Mouse (Mus musculus) MEL (cell line): ENCODE data around the gene Arpc5. TPM values are rescaled to one million over a fixed set of nuclear protein-coding genes. Genes with fewer than 3 reads are reported as not detected.

ENCODE experiments used
- DNase-seq: peaks from one replicate; pipeline ENCODE4 v3.0.0; 2011; ENCODE audit warnings: low read depth, low spot score
- H3K27ac ChIP-seq: 2 replicates; pipeline ENCODE4 v1.5.1; 2012; ENCODE audit warnings: low read depth, mild to moderate bottlenecking, control low read depth, low read length, moderate library complexity; ENCODE audit not compliant: control insufficient read depth
- H3K27me3 ChIP-seq, 2 experiments: fragments of 150-350 bp in 1 of 2; sonication (generic) in 1 of 2; 2 replicates each; pipeline ENCODE4 v1.6.1; 2012; ENCODE audit warnings: low read length in 2 of 2, mild to moderate bottlenecking in 2 of 2, improper control_type of control experiment in 1 of 2, moderate library complexity in 1 of 2; ENCODE audit not compliant: insufficient read depth in 2 of 2, control insufficient read depth in 1 of 2
- H3K36me3 ChIP-seq, 2 experiments: 2 replicates each; pipeline ENCODE4 v1.6.1; 2012 to 2014; ENCODE audit warnings: low read length in 2 of 2, improper control_type of control experiment in 1 of 2, inconsistent platforms in 1 of 2, mild to moderate bottlenecking in 1 of 2; ENCODE audit not compliant: insufficient read depth in 2 of 2, control insufficient read depth in 1 of 2
- H3K4me1 ChIP-seq, 2 experiments: fragments of 150-350 bp in 1 of 2; sonication (generic) in 1 of 2; 2 replicates each; pipeline ENCODE4 v1.6.1; 2012; ENCODE audit warnings: low read length in 2 of 2, improper control_type of control experiment in 1 of 2, mild to moderate bottlenecking in 1 of 2; ENCODE audit not compliant: insufficient read depth in 2 of 2, control insufficient read depth in 1 of 2
- H3K4me3 ChIP-seq, 2 experiments: fragments of 150-350 bp in 1 of 2; sonication (generic) in 1 of 2; 2 replicates each; pipeline ENCODE4 v1.5.1; 2012; ENCODE audit warnings: low read depth in 2 of 2, low read length in 2 of 2, mild to moderate bottlenecking in 2 of 2, moderate library complexity in 2 of 2, control low read depth in 1 of 2, improper control_type of control experiment in 1 of 2; ENCODE audit not compliant: control insufficient read depth in 1 of 2, insufficient read depth in 1 of 2
- H3K79me2 ChIP-seq: 2 replicates; pipeline ENCODE4 v1.6.1; 2012; ENCODE audit warnings: mild to moderate bottlenecking, low read length, moderate library complexity; ENCODE audit not compliant: control insufficient read depth, poor library complexity, insufficient read depth
- H3K9ac ChIP-seq: 2 replicates; pipeline ENCODE4 v1.6.1; 2012; ENCODE audit warnings: low read depth, mild to moderate bottlenecking, control low read depth, low read length, moderate library complexity; ENCODE audit not compliant: control insufficient read depth, poor library complexity, severe bottlenecking
- H3K9me3 ChIP-seq: fragments of 150-350 bp; sonication (generic); replicated peaks from 2 replicates; pipeline ENCODE4 v1.6.1; 2012; ENCODE audit warnings: mild to moderate bottlenecking, low read length, improper control_type of control experiment, moderate library complexity; ENCODE audit not compliant: insufficient read depth
- BHLHE40 ChIP-seq: IDR thresholded peaks from 2 replicates; pipeline ENCODE4 v1.6.1; 2012; ENCODE audit warnings: low read depth, mild to moderate bottlenecking, inconsistent platforms, low read length, improper control_type of control experiment, borderline replicate concordance
- CHD1 ChIP-seq: IDR thresholded peaks from 2 replicates; pipeline ENCODE4 v1.6.1; 2012; ENCODE audit warnings: low read depth, mild to moderate bottlenecking, inconsistent platforms, low read length, improper control_type of control experiment
- CTCF ChIP-seq, 3 experiments: IDR thresholded peaks in 2 of 3; conservative IDR thresholded peaks in 1 of 3; 2 replicates each; pipeline ENCODE4 v1.5.1; 2011 to 2012; ENCODE audit warnings: low read length in 3 of 3, low read depth in 2 of 3, mild to moderate bottlenecking in 2 of 3, improper control_type of control experiment in 1 of 3, inconsistent platforms in 1 of 3, mixed read lengths in 1 of 3, moderate library complexity in 1 of 3; ENCODE audit not compliant: control insufficient read depth in 1 of 3, insufficient read depth in 1 of 3, poor library complexity in 1 of 3, severe bottlenecking in 1 of 3
- E2F4 ChIP-seq: IDR thresholded peaks from 2 replicates; pipeline ENCODE4 v1.6.1; 2011; ENCODE audit warnings: low read depth, low read length, improper control_type of control experiment, borderline replicate concordance
- ELF1 ChIP-seq: IDR thresholded peaks from 2 replicates; pipeline ENCODE4 v1.6.1; 2014; ENCODE audit warnings: low read depth, mild to moderate bottlenecking, inconsistent platforms, low read length, improper control_type of control experiment, moderate library complexity
- EP300 ChIP-seq, 2 experiments: IDR thresholded peaks; 2 replicates each; pipeline ENCODE4 v1.6.1; 2011; ENCODE audit warnings: improper control_type of control experiment in 2 of 2, low read length in 2 of 2, low read depth in 1 of 2, mild to moderate bottlenecking in 1 of 2
- GABPA ChIP-seq: IDR thresholded peaks from 2 replicates; pipeline ENCODE4 v1.6.1; 2012; ENCODE audit warnings: low read depth, mild to moderate bottlenecking, inconsistent platforms, low read length, improper control_type of control experiment, moderate library complexity
- GATA1 ChIP-seq: IDR thresholded peaks from 2 replicates; pipeline ENCODE4 v1.6.1; 2011; ENCODE audit warnings: low read depth, low read length, improper control_type of control experiment
- HCFC1 ChIP-seq: IDR thresholded peaks from 2 replicates; pipeline ENCODE4 v1.6.1; 2012; ENCODE audit warnings: low read depth, mild to moderate bottlenecking, inconsistent platforms, low read length, improper control_type of control experiment, moderate library complexity
- JUND ChIP-seq: IDR thresholded peaks from 2 replicates; pipeline ENCODE4 v1.6.1; 2011; ENCODE audit warnings: low read depth, mild to moderate bottlenecking, improper control_type of control experiment, low read length
- KAT2A ChIP-seq: conservative IDR thresholded peaks from 2 replicates; pipeline ENCODE4 v1.6.1; 2012; ENCODE audit warnings: low read depth, low read length, improper control_type of control experiment, inconsistent platforms
- MAFK ChIP-seq: IDR thresholded peaks from 2 replicates; pipeline ENCODE4 v1.6.1; 2011; ENCODE audit warnings: low read depth, mild to moderate bottlenecking, low read length, improper control_type of control experiment, borderline replicate concordance
- MAZ ChIP-seq: IDR thresholded peaks from 2 replicates; pipeline ENCODE4 v1.6.1; 2012; ENCODE audit warnings: low read depth, mild to moderate bottlenecking, inconsistent platforms, low read length, improper control_type of control experiment
- MEF2A ChIP-seq: IDR thresholded peaks from 2 replicates; pipeline ENCODE4 v1.6.1; 2014; ENCODE audit warnings: low read depth, mild to moderate bottlenecking, inconsistent platforms, low read length, improper control_type of control experiment; ENCODE audit not compliant: poor library complexity, insufficient replicate concordance, severe bottlenecking; ENCODE audit errors: extremely low read depth
- MXI1 ChIP-seq: IDR thresholded peaks from 2 replicates; pipeline ENCODE4 v1.6.1; 2011; ENCODE audit warnings: mild to moderate bottlenecking, low read depth, low read length, improper control_type of control experiment
- MYB ChIP-seq: IDR thresholded peaks from 2 replicates; pipeline ENCODE4 v1.6.1; 2011; ENCODE audit warnings: mild to moderate bottlenecking, low read depth, low read length, improper control_type of control experiment
- MYC ChIP-seq: IDR thresholded peaks from 2 replicates; pipeline ENCODE4 v1.6.1; 2011; ENCODE audit warnings: low read depth, mild to moderate bottlenecking, low read length, improper control_type of control experiment, moderate library complexity
- POLR2AphosphoS2 ChIP-seq: IDR thresholded peaks from 2 replicates; pipeline ENCODE4 v1.6.1; 2011; ENCODE audit warnings: low read length, improper control_type of control experiment
- RAD21 ChIP-seq: IDR thresholded peaks from 2 replicates; pipeline ENCODE4 v1.6.1; 2011; ENCODE audit warnings: mild to moderate bottlenecking, low read depth, low read length, improper control_type of control experiment
- RCOR1 ChIP-seq: IDR thresholded peaks from 2 replicates; pipeline ENCODE4 v1.6.1; 2012; ENCODE audit warnings: low read depth, mild to moderate bottlenecking, inconsistent platforms, low read length, improper control_type of control experiment
- SIN3A ChIP-seq: IDR thresholded peaks from 2 replicates; pipeline ENCODE4 v1.6.1; 2012; ENCODE audit warnings: low read length, improper control_type of control experiment, inconsistent platforms
- SMC3 ChIP-seq: IDR thresholded peaks from 2 replicates; pipeline ENCODE4 v1.6.1; 2011; ENCODE audit warnings: low read depth, low read length, improper control_type of control experiment
- TAL1 ChIP-seq: IDR thresholded peaks from 2 replicates; pipeline ENCODE4 v1.6.1; 2012; ENCODE audit warnings: mild to moderate bottlenecking, inconsistent platforms, low read length, moderate library complexity, mixed read lengths
- TBP ChIP-seq: IDR thresholded peaks from 2 replicates; pipeline ENCODE4 v1.8.0; 2011; ENCODE audit warnings: low read depth, low read length, improper control_type of control experiment
- TCF12 ChIP-seq: IDR thresholded peaks from 2 replicates; pipeline ENCODE4 v1.6.1; 2014; ENCODE audit warnings: low read depth, mild to moderate bottlenecking, inconsistent platforms, low read length, improper control_type of control experiment, moderate library complexity
- UBTF ChIP-seq: IDR thresholded peaks from 2 replicates; pipeline ENCODE4 v1.6.1; 2012; ENCODE audit warnings: low read depth, mild to moderate bottlenecking, inconsistent platforms, low read length, improper control_type of control experiment, moderate library complexity, borderline replicate concordance; ENCODE audit not compliant: insufficient read depth
- USF1 ChIP-seq: IDR thresholded peaks from 2 replicates; pipeline ENCODE4 v1.6.1; 2014; ENCODE audit warnings: low read depth, mild to moderate bottlenecking, inconsistent platforms, low read length, improper control_type of control experiment, moderate library complexity
- USF2 ChIP-seq, 2 experiments: IDR thresholded peaks; 2 replicates each; pipeline ENCODE4 v1.6.1; 2011 to 2012; ENCODE audit warnings: improper control_type of control experiment in 2 of 2, low read length in 2 of 2, borderline replicate concordance in 1 of 2, inconsistent platforms in 1 of 2, low read depth in 1 of 2, mild to moderate bottlenecking in 1 of 2; ENCODE audit not compliant: insufficient read depth in 1 of 2
- ZC3H11A ChIP-seq: IDR thresholded peaks from 2 replicates; pipeline ENCODE4 v1.6.1; 2012; ENCODE audit warnings: low read depth, mild to moderate bottlenecking, inconsistent platforms, low read length, improper control_type of control experiment
- ZKSCAN1 ChIP-seq: IDR thresholded peaks from 2 replicates; pipeline ENCODE4 v1.6.1; 2012; ENCODE audit warnings: low read depth, mild to moderate bottlenecking, inconsistent platforms, low read length, improper control_type of control experiment, moderate library complexity
- ZMIZ1 ChIP-seq: IDR thresholded peaks from 2 replicates; pipeline ENCODE4 v1.6.1; 2012; ENCODE audit warnings: low read depth, mild to moderate bottlenecking, inconsistent platforms, low read length, improper control_type of control experiment, moderate library complexity
- ZNF384 ChIP-seq: IDR thresholded peaks from 2 replicates; pipeline ENCODE4 v1.6.1; 2012; ENCODE audit warnings: low read depth, mild to moderate bottlenecking, inconsistent platforms, low read length, improper control_type of control experiment
- polyA plus RNA-seq, 2 experiments: library from polyadenylated mRNA; stranded (reverse) in 1 of 2; unstranded in 1 of 2; fragments of >175 nt in 1 of 2; fragments of >200 nt in 1 of 2; gene quantifications; 2 replicates each; pipeline versions ENCODE4 v1.2.1 to v1.2.4; 2012; ENCODE audit warnings: low replicate concordance in 2 of 2, low read depth in 1 of 2; ENCODE audit not compliant: insufficient read length in 2 of 2, insufficient read depth in 1 of 2, missing spikeins in 1 of 2
- total RNA-seq: library from RNA; depleted of rRNA; stranded (reverse); fragments of 300-350 nt; gene quantifications from 2 replicates; pipeline ENCODE4 v1.2.3, GENCODE M21; 2012

Arpc5 gene
- total and polyA plus RNA-seq, 3 experiments = 119 to 145 TPM; not detected in 1

DNA sequence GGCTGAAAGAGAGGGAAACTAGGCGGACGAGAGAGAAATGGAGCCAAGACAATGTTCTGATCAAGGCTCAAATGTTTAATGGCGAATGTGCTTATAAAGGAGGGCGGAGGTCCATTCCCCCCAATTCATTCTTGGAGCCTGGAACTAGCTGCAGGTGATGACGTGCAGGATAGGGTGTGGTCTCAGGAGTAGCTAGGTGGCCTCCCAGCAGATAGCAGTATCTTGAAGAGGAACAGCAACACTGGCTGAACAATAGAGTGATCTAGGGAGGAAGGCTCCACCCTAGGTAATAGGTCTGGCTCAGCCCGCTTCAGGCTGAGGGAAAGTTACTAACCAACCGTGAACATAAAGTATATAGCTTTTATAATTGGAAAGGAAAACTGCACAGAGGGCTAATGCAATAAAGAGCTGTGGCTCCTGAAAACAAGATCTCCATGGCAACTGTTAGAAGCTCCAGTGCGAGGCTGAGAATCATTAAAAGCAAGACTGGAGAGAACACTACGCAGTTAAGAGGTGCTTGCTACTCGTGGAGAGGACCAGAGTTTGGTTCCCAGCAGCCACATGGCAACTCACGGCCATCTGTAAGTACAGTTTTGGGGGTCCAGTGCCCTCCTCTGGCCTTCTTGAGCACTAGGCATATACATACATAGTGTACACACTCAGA is 44.7 kb upstream of the Arpc5 start (continued):
- TF ChIP-seq HCFC1 = no peak
- TF ChIP-seq POLR2AphosphoS2 = no peak
- TF ChIP-seq E2F4 = no peak
- no peak for TF ChIP-seq GATA1
- TF ChIP-seq ZMIZ1 = no peak
- no peak for TF ChIP-seq USF1

- Histone ChIP-seq H3K4me3 (no peak overlapping the region), H3K4me1 (peaks cover 6 to 19% of the 10 kb centered on the region in 2 experiments; a peak in 3 of 4 replicates), H3K36me3 (peaks cover 0 to 9% of the 10 kb centered on the region in 2 experiments; a peak in 2 of 4 replicates), H3K9me3 (no peaks in the 10 kb centered on the region), H3K27ac (no peak overlapping the region), H3K9ac (no peak overlapping the region), H3K79me2 (no peaks in the 10 kb centered on the region), H3K27me3 (peaks cover 0 to 2% of the 10 kb centered on the region in 2 experiments)
- DNase-seq = peak; percentile 61
- TF ChIP-seq SIN3A (no peak), CTCF (IDR thresholded peaks at IDR 0.05 in 2 of 3, conservative IDR thresholded peaks at IDR 0.05 in 1 of 3; ENCODE audit: control insufficient read depth in 1 of 3, insufficient read depth in 1 of 3, low read depth in 2 of 3, low read length in 3 of 3, poor library complexity in 1 of 3, severe bottlenecking in 1 of 3) (peak in 2 of 3 experiments; percentile 56 to 71; a peak in 4 of 6 replicates), MEF2A (no peak), MAFK (no peak), MXI1 (no peak), EP300 (IDR thresholded peaks at IDR 0.05; ENCODE audit: low read depth in 1 of 2, low read length in 2 of 2) (no peak; a peak in 1 of 4 replicates), TBP (no peak), RCOR1 (no peak), USF2 (IDR thresholded peaks at IDR 0.05; ENCODE audit: borderline replicate concordance in 1 of 2, insufficient read depth in 1 of 2, low read depth in 1 of 2, low read length in 2 of 2) (no peak), GATA1 (peak; percentile 48; the same call in 1 of the 2 replicates), UBTF (no peak), USF1 (peak; percentile 71), ZC3H11A (no peak; the same call in 1 of the 2 replicates), ZNF384 (peak; percentile 95), MYC (peak; percentile 69; the same call in 1 of the 2 replicates), CHD1 (no peak), KAT2A (no peak), TAL1 (0 out of 2 replicates have a peak, but pooled peaks have one; percentile 31), MYB (no peak), E2F4 (no peak), GABPA (no peak), ZMIZ1 (no peak), POLR2AphosphoS2 (no peak), ZKSCAN1 (no peak), RAD21 (peak; percentile 70), MAZ (no peak), SMC3 (peak; percentile 54), HCFC1 (no peak), TCF12 (peak; percentile 27; the same call in 1 of the 2 replicates), BHLHE40 (peak; percentile 70; the same call in 1 of the 2 replicates), JUND (no peak), ELF1 (no peak)
Observed at GRCm38 (mm10) chr1:152724286-152724685, 42.1 kb upstream of the Arpc5 start.
